Mouse (Mus musculus): ENCODE data around the gene Npb. TPM values are rescaled to one million over a fixed set of nuclear protein-coding genes. Genes with fewer than 3 reads are reported as not detected.

Npb gene
- polyA plus RNA-seq, 1 experiment, result 3.8 TPM

- TF ChIP-seq POLR2A (IDR thresholded peaks at IDR 0.05; ENCODE audit: borderline replicate concordance, control insufficient read depth, low read depth, low read length) (no peak), CTCF (IDR thresholded peaks at IDR 0.05; ENCODE audit: control insufficient read depth, insufficient read depth, low read length) (no peak)
- 89% methylated on average over 6 of the region's 6 CpGs for WGBS
- no peak overlapping the region for H3K4me3 ChIP-seq (replicated peaks; ENCODE audit: control insufficient read depth, low read depth, low read length)
- H3K27ac ChIP-seq (ENCODE audit: control insufficient read depth, insufficient read depth, low read depth, low read length, poor library complexity), result no peak overlapping the region
- H3K4me1 ChIP-seq (ENCODE audit: control insufficient read depth, insufficient read depth, low read length), result peaks cover 7% of the 10 kb centered on the region
Measured at GRCm38 (mm10) chr11:120622805-120623204, 14.5 kb downstream of the Npb start.

DNA sequence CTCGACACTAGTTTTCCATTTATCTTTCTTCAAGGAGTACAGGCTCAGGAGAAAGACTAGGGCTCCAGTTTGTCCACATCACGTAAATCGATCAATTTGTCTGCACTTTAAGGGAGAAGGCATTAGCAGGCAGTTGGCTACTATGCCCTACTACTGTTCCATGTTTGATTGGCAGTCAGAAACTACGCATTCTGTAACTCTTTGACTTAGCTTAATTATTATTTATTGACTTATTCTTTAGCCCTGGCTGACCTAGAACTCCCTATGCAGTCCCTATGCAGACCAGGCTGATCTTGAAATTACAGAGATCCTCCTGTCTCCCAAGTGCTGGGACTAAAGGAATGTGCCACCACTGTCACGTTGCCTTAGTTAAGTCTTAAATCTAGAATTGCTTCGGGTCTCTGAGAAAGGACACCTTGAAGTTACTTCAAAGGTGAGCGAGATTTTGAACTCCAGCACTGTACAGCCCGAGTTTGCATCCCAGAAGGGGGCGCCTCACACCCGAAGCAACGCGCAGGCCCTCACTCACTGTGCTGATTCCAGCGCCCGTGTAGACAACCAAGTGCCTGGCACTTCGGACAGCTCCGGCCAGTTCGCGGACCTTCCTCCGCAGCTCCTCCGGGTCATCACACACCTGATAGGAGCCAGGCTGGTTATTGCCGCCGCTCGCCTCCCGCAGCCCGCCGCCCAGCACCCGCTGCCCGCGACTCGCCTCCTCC lies 15.8 kb downstream of the Npb start:
- Histone ChIP-seq H3K27ac (ENCODE audit: control insufficient read depth, insufficient read depth, low read depth, low read length, poor library complexity) (peak overlapping the region; percentile 95), H3K4me3 (replicated peaks; ENCODE audit: control insufficient read depth, low read depth, low read length) (peak overlapping the region; percentile 85), H3K4me1 (ENCODE audit: control insufficient read depth, insufficient read depth, low read length) (peaks cover 10% of the 10 kb centered on the region)
- peak; percentile 86 for TF ChIP-seq CTCF (IDR thresholded peaks at IDR 0.05; ENCODE audit: control insufficient read depth, insufficient read depth, low read length)
- no peak for TF ChIP-seq POLR2A (IDR thresholded peaks at IDR 0.05; ENCODE audit: borderline replicate concordance, control insufficient read depth, low read depth, low read length)
- WGBS, result 11% methylated on average over 30 of the region's 30 CpGs

DNA sequence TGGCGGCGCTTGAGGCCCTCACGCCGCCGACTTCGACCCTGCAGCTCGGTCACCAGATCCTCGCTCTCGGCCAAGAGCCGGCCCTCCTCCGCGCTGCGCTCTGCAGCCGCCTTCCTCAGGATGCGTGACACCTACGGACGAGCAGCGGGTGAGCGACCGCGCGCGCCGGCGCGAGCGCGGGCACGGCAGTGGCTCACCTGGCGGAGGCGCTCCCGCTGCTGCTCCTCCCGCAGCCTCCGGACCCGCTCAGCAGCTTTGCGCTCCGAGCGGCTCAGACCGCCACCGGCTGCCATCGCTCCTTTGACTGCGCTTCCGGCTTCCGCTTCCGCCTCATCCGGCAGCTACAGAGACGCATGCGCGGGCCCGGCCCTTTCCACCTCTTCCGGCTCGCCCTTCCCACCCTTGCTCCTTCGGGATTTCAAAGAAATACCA lies 16.4 kb downstream of the Npb start:
- Histone ChIP-seq H3K27ac (ENCODE audit: control insufficient read depth, insufficient read depth, low read depth, low read length, poor library complexity) (peak overlapping the region; percentile 95), H3K4me1 (ENCODE audit: control insufficient read depth, insufficient read depth, low read length) (peaks cover 10% of the 10 kb centered on the region), H3K4me3 (replicated peaks; ENCODE audit: control insufficient read depth, low read depth, low read length) (peak overlapping the region; percentile 85)
- WGBS, result under 1% methylated on average over 53 of the region's 53 CpGs
- TF ChIP-seq POLR2A (IDR thresholded peaks at IDR 0.05; ENCODE audit: borderline replicate concordance, control insufficient read depth, low read depth, low read length) (peak; percentile 88; the same call in 1 of the 2 replicates), CTCF (IDR thresholded peaks at IDR 0.05; ENCODE audit: control insufficient read depth, insufficient read depth, low read length) (no peak)

GRCm38 (mm10) chr11:120625152-120625775 lies 17.0 kb downstream of the Npb start, which contains the start of gene Sirt7:
Sirt7 (minus strand) TSS chr11:120625240.
- TF ChIP-seq CTCF (IDR thresholded peaks at IDR 0.05; ENCODE audit: control insufficient read depth, insufficient read depth, low read length) (no peak), POLR2A (IDR thresholded peaks at IDR 0.05; ENCODE audit: borderline replicate concordance, control insufficient read depth, low read depth, low read length) (no peak)
- Histone ChIP-seq H3K4me1 (ENCODE audit: control insufficient read depth, insufficient read depth, low read length) (peaks cover 10% of the 10 kb centered on the region), H3K27ac (ENCODE audit: control insufficient read depth, insufficient read depth, low read depth, low read length, poor library complexity) (peak within 1 kb of the TSS; percentile 95), H3K4me3 (replicated peaks; ENCODE audit: control insufficient read depth, low read depth, low read length) (peak within 1 kb of the TSS; percentile 85)
- 4% methylated on average over 5 of the region's 5 CpGs for WGBS

DNA sequence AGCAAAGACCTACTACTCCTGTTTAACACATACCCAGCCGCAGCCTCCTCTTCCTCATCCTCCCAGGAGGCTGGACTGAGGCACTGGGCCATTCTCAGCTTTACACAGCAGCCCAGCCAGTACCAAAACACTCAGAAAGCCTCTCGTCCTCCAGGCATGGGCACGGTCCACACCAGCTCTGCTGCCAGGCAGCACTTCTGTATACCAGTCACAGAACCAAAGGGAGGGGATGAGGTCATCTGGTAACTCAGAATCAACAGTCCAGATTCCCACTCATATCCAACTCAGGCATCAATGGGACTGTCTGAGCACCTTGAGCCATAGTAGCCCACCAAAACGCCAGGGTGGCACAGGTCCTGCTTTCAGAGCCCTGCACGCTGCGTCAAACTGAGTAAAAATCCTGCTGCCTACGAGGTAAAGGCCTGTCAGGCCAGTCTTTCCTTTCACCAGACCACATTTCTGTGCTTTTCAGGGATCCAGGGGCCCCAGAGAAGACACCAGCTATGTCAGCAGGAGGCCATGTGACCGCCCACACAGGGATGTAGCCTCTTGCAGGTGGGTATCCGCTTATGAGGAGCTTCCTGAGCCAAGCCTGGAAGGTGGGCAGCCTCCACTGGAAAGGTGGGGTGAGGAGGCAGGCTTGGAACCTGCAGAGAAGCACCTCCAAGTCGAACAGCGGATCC lies 18.6 kb downstream of the Npb start:
- Histone ChIP-seq H3K4me1 (ENCODE audit: control insufficient read depth, insufficient read depth, low read length) (peaks cover 13% of the 10 kb centered on the region), H3K4me3 (replicated peaks; ENCODE audit: control insufficient read depth, low read depth, low read length) (no peak overlapping the region), H3K27ac (ENCODE audit: control insufficient read depth, insufficient read depth, low read depth, low read length, poor library complexity) (peak overlapping the region; percentile 53)
- 74% methylated on average over 11 of the region's 11 CpGs for WGBS
- TF ChIP-seq POLR2A (IDR thresholded peaks at IDR 0.05; ENCODE audit: borderline replicate concordance, control insufficient read depth, low read depth, low read length), result no peak
- TF ChIP-seq CTCF (IDR thresholded peaks at IDR 0.05; ENCODE audit: control insufficient read depth, insufficient read depth, low read length), result no peak

DNA sequence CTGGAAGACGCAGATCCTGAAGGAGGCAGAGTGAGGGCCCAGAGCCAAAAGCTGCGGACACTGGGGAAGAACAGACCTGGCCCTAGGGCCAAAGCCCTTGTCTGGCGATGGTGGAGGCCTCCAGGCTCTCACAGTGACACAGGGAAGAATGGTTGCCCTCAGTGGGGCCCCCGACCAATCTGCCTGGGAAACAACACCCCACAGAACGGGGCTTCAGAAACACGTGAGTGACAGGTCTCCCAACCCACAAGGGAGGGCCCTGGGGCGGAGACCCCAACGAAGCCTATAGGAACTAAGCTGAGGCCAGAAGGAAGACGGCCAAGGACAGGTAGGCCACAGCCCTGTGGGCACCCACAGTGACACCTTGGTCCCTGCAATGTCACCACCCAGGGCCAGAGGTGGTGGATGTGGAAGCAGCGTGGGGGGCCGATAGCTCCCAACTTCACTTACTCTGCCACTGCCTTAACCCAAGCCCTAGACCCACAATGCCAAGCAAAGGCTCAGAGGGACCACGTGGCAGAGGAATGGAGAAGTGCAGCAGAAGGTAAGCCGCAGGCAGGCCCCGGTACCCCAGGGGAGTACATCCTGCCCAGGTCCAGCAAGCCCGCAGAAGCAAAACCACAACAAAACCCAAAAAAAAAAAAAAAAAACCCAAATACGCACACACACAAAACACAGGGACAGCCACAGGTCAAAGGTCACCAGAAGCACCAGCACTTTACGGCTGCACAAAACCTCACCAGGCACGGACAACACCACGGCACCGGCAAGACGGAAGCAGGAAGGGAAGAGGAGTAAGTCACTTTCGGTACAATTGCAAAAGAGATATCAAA lies 19.4 kb downstream of the Npb start:
- peak overlapping the region; percentile 49 for H3K4me3 ChIP-seq (replicated peaks; ENCODE audit: control insufficient read depth, low read depth, low read length)
- H3K4me1 ChIP-seq (ENCODE audit: control insufficient read depth, insufficient read depth, low read length), result peaks cover 13% of the 10 kb centered on the region
- H3K27ac ChIP-seq (ENCODE audit: control insufficient read depth, insufficient read depth, low read depth, low read length, poor library complexity), result peak overlapping the region; percentile 53
- WGBS, result 11% methylated on average over 22 of the region's 22 CpGs
- TF ChIP-seq POLR2A (IDR thresholded peaks at IDR 0.05; ENCODE audit: borderline replicate concordance, control insufficient read depth, low read depth, low read length) (peak; percentile 22; the same call in 1 of the 2 replicates), CTCF (IDR thresholded peaks at IDR 0.05; ENCODE audit: control insufficient read depth, insufficient read depth, low read length) (no peak)

DNA sequence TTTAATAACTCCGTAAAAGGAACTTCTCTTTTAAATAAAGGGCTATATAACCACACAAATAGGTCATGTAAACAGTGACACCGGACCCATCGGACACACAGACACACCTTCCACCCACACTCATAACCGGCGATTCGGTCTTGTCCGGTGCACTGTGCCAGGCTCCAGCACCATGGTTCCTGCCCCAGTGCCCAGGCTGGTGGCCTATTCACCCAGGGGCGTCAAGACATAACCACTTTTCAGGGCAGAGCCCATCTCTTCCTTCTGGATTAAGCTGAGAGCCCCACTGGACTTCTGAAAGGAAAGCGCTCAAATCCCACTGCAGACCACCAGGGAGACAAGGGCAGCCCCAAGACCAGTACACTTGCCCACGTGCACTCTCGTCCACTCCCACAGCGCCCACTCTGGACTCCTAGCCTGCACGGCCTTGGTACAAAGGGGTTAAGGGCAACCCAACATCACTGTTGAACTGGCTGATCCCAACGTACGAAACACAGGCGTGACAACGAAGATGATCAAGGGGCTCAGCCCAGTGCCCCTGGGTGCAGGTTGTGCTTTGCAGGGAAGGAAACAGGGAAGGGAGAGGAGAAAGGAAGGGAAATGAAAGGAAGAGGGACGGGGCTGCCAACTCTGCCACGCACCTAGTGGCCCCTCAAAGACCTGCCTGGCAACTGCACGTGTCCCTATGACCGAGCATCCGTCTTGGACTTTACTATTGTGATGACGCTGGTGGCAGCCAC lies 20.5 kb downstream of the Npb start:
- H3K4me3 ChIP-seq (replicated peaks; ENCODE audit: control insufficient read depth, low read depth, low read length), result peak overlapping the region; percentile 86
- TF ChIP-seq POLR2A (IDR thresholded peaks at IDR 0.05; ENCODE audit: borderline replicate concordance, control insufficient read depth, low read depth, low read length) (no peak), CTCF (IDR thresholded peaks at IDR 0.05; ENCODE audit: control insufficient read depth, insufficient read depth, low read length) (no peak)
- peak overlapping the region; percentile 94 for H3K27ac ChIP-seq (ENCODE audit: control insufficient read depth, insufficient read depth, low read depth, low read length, poor library complexity)

More for the DNA sequence above, 20.5 kb downstream of the Npb start:
- peaks cover 15% of the 10 kb centered on the region for H3K4me1 ChIP-seq (ENCODE audit: control insufficient read depth, insufficient read depth, low read length)
- 63% methylated on average over 23 of the region's 23 CpGs for WGBS
